Mouse (Mus musculus) frontal cortex, postnatal 25 days (tissue): ENCODE results near the gene Lrmda.

Experiments
- DNase-seq, 2 experiments: peaks; one replicate each; pipeline ENCODE4 v3.0.0; 2022; ENCODE audit warnings: low spot score in 2 of 2

The Lrmda gene

GRCm38 (mm10) chr14:22155512-22156026 is 136.1 kb downstream of the Lrmda start:
- no peak for DNase-seq

DNA sequence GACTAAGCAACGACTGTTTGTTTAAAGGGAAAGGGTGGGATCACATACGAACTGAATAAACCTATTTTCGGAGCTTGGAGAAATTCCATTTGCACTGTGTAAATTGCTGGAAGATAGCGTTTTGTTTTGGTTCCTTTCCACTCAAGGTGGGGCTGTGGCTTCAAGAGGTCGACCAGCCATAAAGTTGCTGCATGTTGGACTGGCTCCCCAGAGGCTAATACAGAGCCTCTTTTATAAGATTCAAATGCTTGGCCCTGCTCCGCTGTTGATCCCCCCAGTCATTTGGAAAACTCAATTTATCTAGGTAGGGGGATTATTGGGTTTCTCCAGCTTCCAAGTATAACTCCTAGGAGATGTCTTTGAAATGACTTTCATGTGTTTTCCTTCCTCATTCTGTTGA is 137.5 kb downstream of the Lrmda start:
- no peak for DNase-seq

- no peak for DNase-seq
Observed at GRCm38 (mm10) chr14:22161416-22161815, 141.9 kb downstream of the Lrmda start.

DNA sequence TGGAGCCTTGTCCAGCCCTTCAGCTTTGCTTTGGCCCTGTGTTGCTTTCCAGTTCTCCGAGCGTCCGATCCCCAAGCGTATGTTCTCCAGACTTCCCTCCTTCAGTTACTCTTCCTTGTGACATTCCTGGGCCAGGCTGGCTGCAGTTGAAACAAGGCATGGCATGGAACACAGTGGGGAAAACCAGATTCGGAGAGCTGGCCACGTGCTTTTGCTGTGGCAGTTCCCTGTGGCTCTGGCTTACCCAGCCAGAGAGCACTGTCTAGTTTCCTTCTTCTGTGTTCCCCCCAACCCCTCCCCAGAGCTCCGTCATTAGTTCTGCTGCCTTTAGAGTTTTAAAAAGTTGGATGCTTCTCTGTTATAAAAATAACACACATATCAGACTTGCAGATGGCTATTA is 147.8 kb downstream of the Lrmda start:
- no peak for DNase-seq

DNA sequence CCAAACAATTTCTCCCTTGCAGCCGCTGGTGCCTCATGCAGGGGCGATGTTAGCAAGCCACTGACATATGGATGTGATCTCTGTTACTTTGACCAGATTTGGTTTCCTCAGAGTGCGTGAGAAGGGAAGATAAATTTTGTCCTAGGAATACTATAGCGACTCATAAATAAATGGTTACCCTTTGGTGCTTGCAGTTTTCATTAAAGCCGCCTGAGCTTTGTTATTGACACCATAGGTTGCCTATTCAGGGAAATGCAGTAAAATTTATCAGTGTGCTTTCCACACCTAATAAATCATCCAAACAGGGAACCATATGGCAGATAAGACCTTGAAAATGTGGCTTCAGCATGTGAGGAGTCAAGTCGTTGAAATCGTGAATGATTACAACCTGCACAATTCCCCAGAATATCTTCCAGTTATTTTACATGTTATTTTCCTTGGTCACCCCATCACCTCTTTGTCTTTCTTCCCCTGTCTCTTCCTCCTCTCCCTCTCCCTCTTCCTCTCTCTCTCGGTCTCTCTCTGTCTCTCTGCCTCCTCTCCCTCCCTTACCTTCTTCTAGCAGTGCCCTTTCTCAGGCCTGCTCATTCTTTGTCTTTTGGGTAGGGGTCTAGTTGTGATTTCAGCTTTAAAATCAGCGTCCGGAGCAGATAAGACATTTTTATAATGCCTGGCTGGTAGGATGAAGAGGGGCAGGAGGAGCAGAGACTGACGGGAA is 148.7 kb downstream of the Lrmda start:
- DNase-seq: no peak

DNA sequence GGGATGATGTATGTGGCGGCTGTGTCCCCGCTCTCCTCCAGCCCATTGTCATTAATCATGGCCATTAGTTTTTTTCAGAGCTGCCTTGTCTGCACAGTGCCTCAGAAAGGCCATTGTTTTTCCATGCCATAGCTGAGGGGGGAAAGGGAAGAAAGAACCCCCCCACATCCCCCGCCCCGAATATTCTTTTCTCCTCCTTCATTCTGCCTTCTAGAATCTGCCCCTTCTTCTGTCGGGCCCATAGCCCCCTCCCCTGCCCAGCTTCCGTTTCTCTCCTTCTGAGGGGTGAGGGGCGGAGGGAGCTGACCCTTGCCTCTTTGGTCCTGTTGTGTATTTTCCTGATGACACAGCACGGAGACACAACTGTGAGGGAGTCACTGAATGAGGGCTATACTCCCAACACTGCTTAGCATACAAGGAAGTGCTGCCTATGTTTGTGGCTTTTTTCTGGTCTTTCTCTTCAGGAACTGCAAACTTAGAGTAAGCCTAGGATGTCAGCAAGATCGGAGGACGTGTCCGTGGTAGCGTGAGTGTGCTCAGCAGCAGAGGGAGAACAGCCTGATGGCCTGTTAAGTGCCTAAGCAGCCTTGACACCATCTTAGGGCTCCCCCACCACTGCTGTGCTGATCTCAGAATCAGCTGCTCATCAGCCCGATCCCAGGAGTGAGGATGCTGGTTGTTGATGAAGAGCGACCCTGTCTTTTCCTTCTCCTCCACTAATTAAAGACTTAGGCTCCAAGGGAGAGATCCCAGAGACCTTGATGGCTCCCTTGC is 149.5 kb downstream of the Lrmda start:
- DNase-seq: no peak

DNA sequence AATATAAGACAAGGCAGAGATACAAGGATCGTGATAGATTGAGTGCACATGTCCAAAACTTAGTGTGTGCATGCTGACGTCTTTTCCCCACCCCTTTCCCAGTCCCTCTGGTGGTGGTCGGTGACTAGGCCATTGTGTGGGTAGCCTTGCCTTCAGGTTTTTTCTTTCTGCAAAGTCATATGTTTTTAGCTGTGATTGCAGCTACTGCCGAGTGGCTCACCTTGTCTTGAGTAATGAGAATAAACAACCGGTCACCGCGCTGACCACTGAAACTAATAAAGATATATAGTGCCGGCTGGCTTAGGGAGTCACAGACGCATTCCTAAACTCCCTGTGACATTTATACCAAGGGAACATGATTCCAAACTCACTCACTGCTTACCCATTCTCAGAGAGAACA is 155.2 kb downstream of the Lrmda start:
- DNase-seq: no peak

GRCm38 (mm10) chr14:22179761-22180160 is 160.2 kb downstream of the Lrmda start:
- DNase-seq: no peak

DNA sequence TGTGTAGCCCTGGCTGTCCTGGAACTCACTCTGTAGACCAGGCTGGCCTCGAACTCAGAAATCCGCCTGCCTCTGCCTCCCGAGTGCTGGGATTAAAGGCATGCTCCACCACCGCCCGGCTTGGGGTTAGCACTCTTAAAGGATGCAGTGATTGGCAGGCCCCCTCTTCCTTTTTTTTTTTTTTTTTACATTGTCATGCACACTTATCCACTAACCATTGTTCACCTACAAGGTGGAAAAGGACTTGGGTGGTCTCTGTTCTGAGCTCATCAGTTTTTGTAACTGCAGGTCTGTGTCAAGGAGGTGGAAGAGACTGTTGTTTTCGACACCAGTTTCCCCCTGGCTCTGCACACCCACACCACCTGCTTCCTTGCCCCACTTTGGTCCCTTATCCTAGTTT is 162.0 kb downstream of the Lrmda start:
- DNase-seq: no peak

- DNase-seq: no peak
Observed at GRCm38 (mm10) chr14:22183195-22183594, 163.7 kb downstream of the Lrmda start.

GRCm38 (mm10) chr14:22185452-22185851 is 165.9 kb downstream of the Lrmda start:
- no peak for DNase-seq

DNA sequence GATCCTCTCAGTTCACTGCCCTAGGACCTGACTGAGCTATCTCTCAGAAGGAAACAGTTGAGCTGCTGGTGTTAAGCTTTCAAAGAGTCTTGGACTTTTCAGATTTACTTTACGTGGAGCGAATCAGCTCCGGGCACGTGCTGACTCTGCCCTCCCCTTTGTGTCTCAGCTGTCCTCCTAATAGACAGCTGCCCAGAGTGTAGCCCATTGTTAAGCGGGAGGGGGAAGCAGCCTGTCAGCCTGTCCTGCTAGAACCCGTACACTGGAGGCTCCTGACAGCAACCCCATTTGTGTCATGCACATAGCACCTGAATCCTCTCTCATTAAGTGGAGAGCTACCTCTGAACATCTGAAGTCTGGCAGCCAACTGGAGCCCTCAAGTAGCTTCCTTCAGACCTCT is 170.6 kb downstream of the Lrmda start:
- no peak for DNase-seq

GRCm38 (mm10) chr14:22192185-22192584 is 172.7 kb downstream of the Lrmda start:
- DNase-seq: no peak

DNA sequence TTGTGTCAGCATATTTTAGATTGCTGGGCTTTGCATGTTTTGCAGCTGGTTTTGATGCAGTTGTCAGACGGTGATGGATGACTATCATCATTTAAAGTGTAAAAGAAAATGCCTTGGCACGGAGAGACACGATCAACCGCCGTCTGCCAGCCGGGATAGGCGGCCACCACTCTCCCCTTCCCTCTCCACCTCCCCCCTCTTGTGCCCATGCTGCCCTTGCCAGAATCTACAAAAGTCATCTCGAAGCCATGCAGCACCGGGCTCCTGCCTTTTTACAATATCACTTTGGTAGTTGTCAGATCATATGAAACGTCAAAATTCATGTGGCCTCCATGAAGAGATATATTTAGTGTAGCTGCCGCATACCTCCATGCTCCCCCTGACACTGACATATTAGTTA is 178.5 kb downstream of the Lrmda start:
- no peak for DNase-seq

DNA sequence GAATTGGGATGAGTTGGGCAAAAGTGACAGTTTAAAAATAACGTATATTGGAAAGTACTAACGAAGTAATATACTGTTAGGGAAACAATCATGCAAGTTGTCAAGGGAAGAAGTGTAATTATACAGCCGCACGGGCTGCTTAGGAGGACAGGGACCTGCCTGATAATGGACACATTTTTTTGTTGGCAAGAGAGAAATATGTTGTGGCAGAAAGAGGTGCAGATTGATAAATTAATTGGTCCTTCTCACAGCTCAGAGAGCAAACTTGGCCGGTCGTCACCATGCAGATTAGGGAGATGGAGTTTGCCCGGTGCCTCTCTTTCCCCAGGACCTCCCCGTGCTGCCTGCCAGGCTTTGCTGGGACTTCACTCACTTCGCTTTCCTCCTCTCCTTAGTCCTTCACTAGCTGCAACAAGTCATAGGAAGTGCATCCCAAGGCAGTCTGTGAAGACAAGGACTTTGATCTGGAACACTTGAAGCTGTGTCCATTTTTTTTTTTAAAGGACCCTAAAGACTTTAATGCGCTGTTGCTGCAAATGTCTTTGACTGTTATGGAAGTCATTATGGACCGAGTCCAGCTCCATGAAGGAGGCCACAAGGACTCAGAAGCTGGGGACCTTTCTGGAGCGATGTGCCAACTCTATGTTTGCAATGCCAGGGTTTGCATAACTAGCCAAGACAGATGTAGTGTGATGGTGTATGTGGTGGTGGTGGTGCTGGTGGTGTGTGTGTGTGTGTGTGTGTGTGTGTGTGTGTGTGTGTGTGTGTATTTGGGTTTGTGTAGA is 179.3 kb downstream of the Lrmda start:
- DNase-seq: no peak

DNA sequence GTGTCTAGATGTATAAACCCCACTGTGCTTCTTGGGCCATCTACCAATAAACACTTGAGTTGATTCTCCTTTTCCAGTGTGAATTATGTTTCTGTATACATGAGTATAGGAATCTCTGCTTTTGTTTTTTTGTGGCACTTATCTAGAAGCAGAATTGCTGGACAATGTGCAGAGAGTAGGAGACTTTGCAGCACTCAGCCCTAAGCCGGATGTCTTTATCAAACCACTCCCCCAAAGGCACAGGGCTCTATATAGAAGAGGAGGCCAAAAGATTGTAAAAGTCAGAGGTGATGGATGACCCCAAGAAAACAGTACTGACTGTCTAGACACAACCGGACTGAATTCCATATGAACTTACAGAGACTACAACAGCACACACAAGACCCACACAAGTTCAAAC is 182.2 kb downstream of the Lrmda start:
- no peak for DNase-seq

DNA sequence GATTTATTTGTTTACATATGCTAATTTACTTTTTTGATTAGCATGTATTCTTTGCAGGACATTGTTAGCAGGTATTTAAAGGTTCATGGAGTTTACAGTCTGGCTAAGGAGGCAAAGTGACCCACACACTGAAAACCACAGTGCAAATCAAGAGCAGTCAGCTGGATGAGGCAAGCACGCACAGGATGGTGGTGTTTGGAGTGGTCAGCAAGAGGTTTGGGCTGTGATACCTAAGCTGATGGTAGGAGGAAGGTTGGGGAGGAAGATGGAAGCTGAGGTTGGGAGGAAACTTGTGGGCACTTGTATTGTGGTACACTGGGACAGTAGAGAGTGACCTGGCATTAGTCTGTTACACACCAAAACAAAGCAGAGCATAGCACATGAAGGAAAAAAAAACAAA is 191.1 kb downstream of the Lrmda start:
- DNase-seq: no peak

DNA sequence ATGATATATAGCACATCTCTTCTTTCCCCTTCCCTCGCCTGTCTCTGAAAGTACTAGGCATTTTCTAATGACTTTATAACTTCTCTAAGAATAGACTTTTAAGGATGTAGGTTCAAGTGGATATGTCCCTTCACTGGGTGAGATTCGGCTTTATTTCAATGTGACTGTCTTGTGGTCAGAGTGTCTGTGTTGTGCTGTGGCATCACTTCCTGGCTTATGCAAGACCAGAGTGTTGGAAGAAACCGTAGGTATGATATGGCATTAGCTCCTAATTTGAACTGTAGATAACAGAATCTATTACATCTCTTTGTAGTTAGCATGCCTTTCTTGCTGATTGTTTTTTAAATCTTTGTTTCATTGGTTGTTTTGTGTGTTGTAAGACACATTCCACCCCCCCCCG is 198.7 kb downstream of the Lrmda start:
- no peak for DNase-seq

DNA sequence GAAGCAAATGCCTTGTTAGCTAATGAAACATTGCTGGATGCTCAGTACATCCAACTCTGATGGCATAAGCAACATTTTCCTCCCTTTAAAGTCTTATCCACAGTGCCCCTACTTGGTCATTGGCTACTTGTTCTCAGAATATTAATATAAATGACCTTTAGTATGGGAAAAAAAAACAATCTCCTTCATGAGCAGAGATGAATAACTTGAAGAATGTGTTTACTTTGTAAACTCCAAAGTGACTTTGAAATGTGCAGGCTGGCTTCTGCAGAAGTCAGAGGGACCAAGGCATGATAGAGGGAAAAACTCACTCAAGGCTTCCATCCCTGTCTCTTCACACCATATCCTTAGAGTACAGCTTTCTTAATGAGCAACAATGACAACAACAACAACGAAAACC is 202.5 kb downstream of the Lrmda start:
- DNase-seq: no peak

- DNase-seq: no peak
Observed at GRCm38 (mm10) chr14:22222574-22222973, 203.1 kb downstream of the Lrmda start.

DNA sequence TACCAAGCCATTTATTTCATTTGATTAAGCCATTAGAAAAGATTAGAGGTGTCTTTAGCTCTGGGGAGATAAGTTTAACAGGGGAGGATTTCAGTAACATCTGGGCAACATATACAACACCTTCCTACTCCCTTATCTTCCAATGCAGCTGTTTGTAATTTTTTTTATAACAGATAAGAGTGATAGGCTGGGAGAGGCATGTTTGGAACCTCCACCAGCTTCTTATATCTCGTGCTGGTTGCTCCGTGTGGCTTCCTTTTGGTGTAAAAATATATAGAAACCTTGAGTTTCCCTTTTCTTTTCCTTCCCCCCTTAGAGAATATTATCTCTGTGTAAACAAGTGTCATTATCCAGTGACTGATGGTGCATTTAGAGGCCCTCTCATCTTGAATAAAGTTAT is 206.7 kb downstream of the Lrmda start:
- no peak for DNase-seq

GRCm38 (mm10) chr14:22228253-22228968 is 208.9 kb downstream of the Lrmda start:
- no peak for DNase-seq
